Mouse (Mus musculus): ENCODE data around the gene Gzmf. TPM values are rescaled to one million over a fixed set of nuclear protein-coding genes. Genes with fewer than 3 reads are reported as not detected.
"Not testable (repeated sequence)": the region's sequence is repeated elsewhere in the genome, so short reads cannot be mapped to it uniquely, and the experiment has no call there.

Gzmf gene
- total RNA-seq (2021), result not detected
- not detected in 2 replicates for polyA plus RNA-seq (2012; rRNA removed)
- long read RNA-seq, result 0 reads

DNA sequence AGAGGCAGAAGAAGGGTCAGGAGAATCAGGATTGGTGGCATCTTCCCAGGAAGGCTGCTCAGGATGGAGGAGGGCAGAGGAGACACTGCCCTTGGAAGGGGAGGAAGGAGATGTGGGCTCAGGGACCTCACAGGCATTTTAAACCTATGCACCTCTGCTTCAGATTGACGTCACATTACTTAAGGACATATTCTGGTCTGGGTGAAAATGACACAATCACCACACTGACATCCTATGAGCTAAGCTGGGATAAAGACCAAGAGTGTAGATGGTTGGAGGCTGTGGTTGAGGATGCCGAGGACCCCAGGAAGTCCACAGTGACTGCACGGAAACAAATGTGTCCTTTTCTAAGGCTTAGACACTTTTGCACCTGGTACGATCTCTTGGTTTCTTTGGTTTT, at the start of gene Gzmf:
Gene Gzmf (minus strand): TSS at position 101 of the 400 bp plus-strand sequence.
- no peak for DNase-seq

DNA sequence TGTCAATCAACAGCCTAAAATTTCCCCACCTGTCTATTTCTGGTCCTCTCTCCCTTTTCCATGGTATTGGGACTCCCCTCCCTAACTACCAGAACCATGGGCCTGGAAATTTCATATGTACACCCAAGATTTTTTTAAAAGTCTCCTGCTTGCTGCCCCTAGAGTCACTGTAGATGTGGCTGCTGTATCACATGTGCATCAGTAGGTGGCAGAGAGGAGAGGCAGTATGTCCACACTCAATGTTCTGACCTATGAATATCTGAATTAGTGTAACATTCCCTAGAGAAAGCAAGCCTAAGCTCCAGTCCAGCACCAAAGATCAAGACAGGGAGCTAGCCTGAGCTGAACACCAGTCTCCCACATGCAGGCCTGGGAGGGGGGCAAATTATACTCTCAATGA, 29.2 kb upstream of the Gzmf start:
- DNase-seq, result no peak

- DNase-seq, result no peak
These were observed 23.3 kb upstream of the Gzmf start, which contains the start of gene Gzmc for GRCm38 (mm10) chr14:56234556-56234955. Gzmc (minus strand) TSS chr14:56234656.

GRCm38 (mm10) chr14:56205613-56206012, 5.6 kb downstream of the Gzmf start:
- no peak for DNase-seq

DNA sequence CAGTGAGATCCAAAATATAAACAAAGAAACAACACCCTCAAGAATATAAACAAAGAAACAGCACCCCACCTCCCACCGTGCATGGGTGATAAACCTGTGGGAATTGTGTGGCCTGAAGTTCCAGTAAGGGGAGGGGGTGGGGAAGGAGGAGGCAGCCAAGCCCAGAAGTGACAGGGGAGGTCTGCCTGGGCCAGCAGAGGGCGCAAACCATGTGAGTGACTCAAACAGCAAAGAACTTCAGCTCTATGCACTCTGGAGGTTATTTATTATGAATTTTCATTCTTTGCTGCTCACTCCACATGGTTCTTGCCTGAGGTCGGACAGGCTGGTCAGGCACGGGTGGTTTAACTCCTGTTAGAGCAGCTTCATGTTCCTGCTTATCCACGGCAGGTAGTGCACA, 6.2 kb downstream of the Gzmf start:
- peak; percentile 10 for DNase-seq

GRCm38 (mm10) chr14:56203975-56204374, 7.2 kb downstream of the Gzmf start:
- peak; percentile 58 for DNase-seq

DNA sequence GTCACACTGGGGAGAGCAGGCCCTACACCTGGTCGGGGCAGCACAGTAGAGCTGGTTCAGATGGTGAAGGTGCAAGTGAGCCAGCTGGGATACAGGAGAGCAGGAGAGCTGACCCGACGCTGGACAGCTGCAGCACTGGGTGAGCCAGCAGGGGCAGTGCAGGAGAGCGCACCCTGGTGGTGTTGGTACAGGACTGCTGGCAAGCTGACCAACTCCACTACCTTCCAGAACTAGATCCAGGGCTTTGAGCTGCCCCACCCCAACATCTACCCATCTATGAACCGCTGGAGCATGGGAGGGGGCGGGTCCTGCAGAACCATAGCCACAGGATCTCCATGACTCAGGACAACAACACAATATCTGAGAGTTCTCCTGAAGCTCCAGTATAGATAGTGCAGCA, 24.3 kb downstream of the Gzmf start:
- DNase-seq, result peak; percentile 8

- no peak for DNase-seq
These were observed 24.7 kb downstream of the Gzmf start for GRCm38 (mm10) chr14:56186521-56186920.

- peak; percentile 49 for DNase-seq
These were observed 33.6 kb downstream of the Gzmf start for GRCm38 (mm10) chr14:56177651-56178050.

- no peak for DNase-seq
These were observed 36.7 kb downstream of the Gzmf start, which contains the start of gene Gzmn for GRCm38 (mm10) chr14:56174499-56174898. Gzmn (minus strand) TSS chr14:56174599.

GRCm38 (mm10) chr14:56173396-56173795, 37.8 kb downstream of the Gzmf start:
- DNase-seq, result no peak

- no peak for DNase-seq
These were observed 38.5 kb downstream of the Gzmf start for GRCm38 (mm10) chr14:56172744-56173143.

- DNase-seq, result no peak
These were observed 43.2 kb downstream of the Gzmf start for GRCm38 (mm10) chr14:56168009-56168408.

- no peak for DNase-seq
These were observed 49.1 kb downstream of the Gzmf start for GRCm38 (mm10) chr14:56162109-56162508.

DNA sequence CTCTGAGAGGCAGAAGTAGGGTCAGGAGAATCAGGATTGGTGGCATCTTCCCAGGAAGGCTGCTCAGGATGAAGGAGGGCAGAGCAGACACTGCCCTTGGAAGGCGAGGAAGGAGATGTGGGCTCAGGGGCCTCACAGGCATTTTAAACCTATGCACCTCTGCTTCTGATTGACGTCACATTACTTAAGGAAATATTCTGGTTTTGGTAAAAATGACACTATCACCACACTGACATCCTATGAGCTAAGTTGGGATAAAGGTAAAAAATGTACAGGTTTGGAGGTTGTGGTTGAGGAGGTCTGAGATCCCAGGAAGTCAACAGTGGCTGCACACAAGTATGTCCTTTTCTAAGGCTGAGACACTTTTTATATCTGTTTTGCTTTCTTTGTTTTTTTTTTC, 51.7 kb downstream of the Gzmf start, which contains the start of gene Gzmg:
Gene Gzmg (minus strand): TSS at position 101 of the 400 bp plus-strand sequence.
- DNase-seq, result not testable (repeated sequence)

DNA sequence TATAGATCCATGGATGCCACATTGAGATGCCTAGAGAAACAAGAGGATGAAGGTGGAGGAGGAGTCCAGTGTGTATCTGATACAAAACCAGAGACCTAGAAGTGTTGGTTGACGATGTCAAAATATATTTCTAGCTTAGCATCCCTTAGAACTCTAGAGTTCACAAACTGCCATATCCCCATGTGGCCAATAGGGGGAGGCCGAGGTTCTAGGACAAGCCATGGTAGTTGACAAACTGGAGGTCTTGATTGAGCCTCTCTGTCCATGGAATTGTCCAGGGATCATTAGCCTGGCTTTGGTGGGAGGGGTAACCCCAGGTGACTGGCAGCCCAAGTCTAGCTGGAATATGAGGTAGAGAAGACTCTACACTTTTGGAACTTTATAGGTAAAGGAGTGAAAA, 55.9 kb downstream of the Gzmf start:
- DNase-seq, result no peak

Other genes starting within 250 kb of the Gzmf start
- not detected for gene Mcpt1, start 193.4 kb downstream of the Gzmf start, total RNA-seq (2021)
- gene Mcpt1, start 193.4 kb downstream of the Gzmf start, polyA plus RNA-seq (2012; rRNA removed), result not detected in 2 replicates
- not detected for gene Mcpt9, start 180.9 kb downstream of the Gzmf start, total RNA-seq (2021)
- not detected in 2 replicates for gene Mcpt9, start 180.9 kb downstream of the Gzmf start, polyA plus RNA-seq (2012; rRNA removed)
- gene Mcpt2, start 169.4 kb downstream of the Gzmf start, total RNA-seq (2021), result not detected
- 0.09 TPM in 1 of 2 replicates, not detected in the other for gene Mcpt2, start 169.4 kb downstream of the Gzmf start, polyA plus RNA-seq (2012; rRNA removed)
- gene Mcpt4, start 149.1 kb downstream of the Gzmf start, total RNA-seq (2021), result 1 to 10 TPM; 1.1 to 1.6 TPM
- 1.00 and 1.3 TPM in 2 replicates for gene Mcpt4, start 149.1 kb downstream of the Gzmf start, polyA plus RNA-seq (2012; rRNA removed)
- gene Mcpt8, start 126.1 kb downstream of the Gzmf start, total RNA-seq (2021), result not detected
- not detected in 2 replicates for gene Mcpt8, start 126.1 kb downstream of the Gzmf start, polyA plus RNA-seq (2012; rRNA removed)
- gene Ctsg, start 108.8 kb downstream of the Gzmf start, total RNA-seq (2021), result not detected
- gene Ctsg, start 108.8 kb downstream of the Gzmf start, polyA plus RNA-seq (2012; rRNA removed), result not detected in 2 replicates
- gene Gzme, start 90.8 kb downstream of the Gzmf start, total RNA-seq (2021), result not detected
- not detected in 2 replicates for gene Gzme, start 90.8 kb downstream of the Gzmf start, polyA plus RNA-seq (2012; rRNA removed)
- not detected for gene Gzmd, start 78.8 kb downstream of the Gzmf start, total RNA-seq (2021)
- not detected in 2 replicates for gene Gzmd, start 78.8 kb downstream of the Gzmf start, polyA plus RNA-seq (2012; rRNA removed)
- not detected for gene Gzmg, start 51.8 kb downstream of the Gzmf start, total RNA-seq (2021)
- not detected in 2 replicates for gene Gzmg, start 51.8 kb downstream of the Gzmf start, polyA plus RNA-seq (2012; rRNA removed)
- gene Gzmn, start 36.8 kb downstream of the Gzmf start, total RNA-seq (2021), result not detected
- not detected in 2 replicates for gene Gzmn, start 36.8 kb downstream of the Gzmf start, polyA plus RNA-seq (2012; rRNA removed)
- not detected for gene Gzmc, start 23.2 kb upstream of the Gzmf start, total RNA-seq (2021)
- not detected in 2 replicates for gene Gzmc, start 23.2 kb upstream of the Gzmf start, polyA plus RNA-seq (2012; rRNA removed)
- gene Gzmb, start 50.8 kb upstream of the Gzmf start, total RNA-seq (2021), result under 1 TPM in 1 of 2 experiments, not detected in 1; 0.35 TPM
- gene Gzmb, start 50.8 kb upstream of the Gzmf start, polyA plus RNA-seq (2012; rRNA removed), result 0.16 and 0.30 TPM in 2 replicates
- 1 to 10 TPM in 1 of 2 experiments, not detected in 1; 2.0 TPM for gene Atp12a, start 153.7 kb upstream of the Gzmf start, total RNA-seq (2021)
- 0.03 TPM in 1 of 2 replicates, not detected in the other for gene Atp12a, start 153.7 kb upstream of the Gzmf start, polyA plus RNA-seq (2012; rRNA removed)
- gene Rnf17, start 191.2 kb upstream of the Gzmf start, total RNA-seq (2021), result under 1 TPM; 0.69 to 0.84 TPM
- gene Rnf17, start 191.2 kb upstream of the Gzmf start, polyA plus RNA-seq (2012; rRNA removed), result 0.02 TPM in 1 of 2 replicates, not detected in the other

All from adrenal gland, adult 2 months (tissue).